In genomic region chr16:28936181-28936792, GRCm38 (mm10) we compare ENCODE assay signal across 18 mouse cellular contexts. TPM values are rescaled to one million over a fixed set of nuclear protein-coding genes. Genes with fewer than 3 reads are reported as not detected.
DNase-seq lines count a peak whose midpoint lies in the region; ATAC-seq and TF ChIP-seq lines count a peak whose summit lies in the region.
"Had no signal": no experiment of that assay in that cellular context is flagged by ENCODE, and none has a peak within 500 bp of the region (broad histone marks: within the 10 kb centered on the region; RNA-seq: fewer than 3 reads in every experiment).

No protein-coding gene starts in this region.

- H3K4me3 ChIP-seq in kidney, embryonic 14.5 days (ENCODE audit: low read length): no peak overlapping the region
- no peak overlapping the region for H3K4me3 ChIP-seq in kidney, adult 2 months (ENCODE audit: insufficient read depth, low read depth, low read length)
- H3K4me3 ChIP-seq in ES-E14 (ENCODE audit: insufficient read depth in 1 of 2, low read depth in 1 of 2, low read length in 2 of 2, poor library complexity in 1 of 2, severe bottlenecking in 1 of 2): no peak overlapping the region
- H3K4me3 ChIP-seq in limb, embryonic 13.5 days: no peak overlapping the region
- H3K4me3 ChIP-seq: heart, embryonic 12.5 days; intestine, embryonic 15.5 days had no signal

- no peak overlapping the region for H3K9ac ChIP-seq in kidney, embryonic 14.5 days (ENCODE audit: low read depth, low read length)
- no peak overlapping the region for H3K9ac ChIP-seq in ES-E14 (ENCODE audit: insufficient read depth, low read depth, low read length, poor library complexity, severe bottlenecking)
- H3K9ac ChIP-seq in limb, embryonic 13.5 days: no peak overlapping the region
- H3K9ac ChIP-seq: forebrain, postnatal 0 days; heart, embryonic 12.5 days; intestine, embryonic 15.5 days had no signal

- H3K9me3 ChIP-seq in kidney, embryonic 14.5 days (ENCODE audit: control insufficient read depth, low read length): no peaks in the 10 kb centered on the region
- no peaks in the 10 kb centered on the region for H3K9me3 ChIP-seq in ES-E14 (ENCODE audit: control insufficient read depth, insufficient read depth, low read depth, low read length)
- H3K9me3 ChIP-seq in limb, embryonic 13.5 days: no peaks in the 10 kb centered on the region
- H3K9me3 ChIP-seq: heart, embryonic 12.5 days; intestine, embryonic 15.5 days had no signal

- WGBS in kidney, embryonic 14.5 days: 47% methylated on average over 7 of the region's 7 CpGs
- 69% methylated on average over 7 of the region's 7 CpGs for WGBS in kidney, adult 2 months
- 53% methylated on average over 7 of the region's 7 CpGs for WGBS in limb, embryonic 13.5 days

- peaks cover 5% of the 10 kb centered on the region; the same call in 1 of the 2 replicates for H3K27me3 ChIP-seq in kidney, embryonic 14.5 days (ENCODE audit: control insufficient read depth, insufficient read depth, low read length)
- H3K27me3 ChIP-seq in kidney, adult 2 months (replicated peaks; ENCODE audit: control insufficient read depth, insufficient read depth, low read length): no peaks in the 10 kb centered on the region
- H3K27me3 ChIP-seq in limb, embryonic 13.5 days: peaks cover 4% of the 10 kb centered on the region
- H3K27me3 ChIP-seq: intestine, embryonic 15.5 days had no signal

- no peak for TF ChIP-seq CTCF in kidney, adult 2 months (conservative IDR thresholded peaks at IDR 0.05; ENCODE audit: insufficient read depth, insufficient read length, low read depth, low read length)

- H3K4me1 ChIP-seq in kidney, embryonic 14.5 days (ENCODE audit: control insufficient read depth, insufficient read depth, low read length): 0 out of 2 replicates have a peak, but pooled peaks cover 5% of the 10 kb centered on the region
- H3K4me1 ChIP-seq in kidney, adult 2 months (ENCODE audit: control insufficient read depth, insufficient read depth, low read length): no peaks in the 10 kb centered on the region; the same call in 1 of the 2 replicates
- H3K4me1 ChIP-seq in ES-E14 (ENCODE audit: control insufficient read depth in 2 of 2, insufficient read depth in 2 of 2, low read length in 2 of 2, poor library complexity in 1 of 2): peaks cover 4 to 6% of the 10 kb centered on the region in 2 experiments; a peak in 3 of 4 replicates
- peaks cover 5% of the 10 kb centered on the region; the same call in 1 of the 2 replicates for H3K4me1 ChIP-seq in limb, embryonic 13.5 days
- H3K4me1 ChIP-seq: intestine, embryonic 15.5 days had no signal

- in situ Hi-C loops in ES-E14 (cut with MboI; ENCODE audit: low sequenced_read_pairs in 2 of 2, unreplicated experiment in 2 of 2): no loop called here

- peak; percentile 58; the same call in 1 of the 2 replicates for ATAC-seq in kidney, embryonic 14.5 days (ENCODE audit: low FRiP score, low TSS enrichment)
- ATAC-seq in limb, embryonic 13.5 days (ENCODE audit: low FRiP score, low read depth): peak; percentile 61; the same call in 1 of the 2 replicates
- ATAC-seq: CD4-positive, CD25-positive, alpha-beta regulatory T cell, adult 4 months; forebrain, postnatal 0 days; intestine, embryonic 15.5 days had no signal

- no peaks in the 10 kb centered on the region for H3K36me3 ChIP-seq in kidney, embryonic 14.5 days (ENCODE audit: control insufficient read depth, insufficient read depth, low read length)
- no peaks in the 10 kb centered on the region for H3K36me3 ChIP-seq in kidney, adult 2 months (ENCODE audit: control insufficient read depth, insufficient read depth, low read length)
- H3K36me3 ChIP-seq in ES-E14 (ENCODE audit: control insufficient read depth, insufficient read depth, low read length, poor library complexity, severe bottlenecking): no peaks in the 10 kb centered on the region
- H3K36me3 ChIP-seq in limb, embryonic 13.5 days: no peaks in the 10 kb centered on the region
- H3K36me3 ChIP-seq: heart, embryonic 12.5 days; intestine, embryonic 15.5 days had no signal

- TF ChIP-seq POLR2A in kidney, adult 2 months (IDR thresholded peaks at IDR 0.05; ENCODE audit: low read depth, low read length): no peak

- no peak for DNase-seq in kidney, adult 2 months
- DNase-seq in ES-E14 (ENCODE audit: low read depth, low spot score): no peak
- peak; percentile 20 for DNase-seq in embryo, embryonic 9.5 days (ENCODE audit: extremely low spot score)
- DNase-seq in right cerebral cortex, postnatal 25 days: no peak
- DNase-seq in frontal cortex, postnatal 36 days (ENCODE audit: low spot score in 2 of 2): no peak
- DNase-seq: cerebellum, adult 18-20 months; forebrain, postnatal 0 days; gastrocnemius, postnatal 10 days; kidney, postnatal 10 days; liver; lung, adult 2 months; right cerebral cortex, adult 18-20 months had no signal

- H3K4me2 ChIP-seq in kidney, embryonic 14.5 days (replicated peaks; ENCODE audit: low read depth, low read length): no peak overlapping the region
- H3K4me2 ChIP-seq in limb, embryonic 13.5 days (replicated peaks): no peak overlapping the region
- H3K4me2 ChIP-seq: heart, embryonic 12.5 days; intestine, embryonic 15.5 days had no signal

- no peak overlapping the region for H3K27ac ChIP-seq in kidney, embryonic 14.5 days (ENCODE audit: low read depth, low read length)
- no peak overlapping the region for H3K27ac ChIP-seq in kidney, adult 2 months (ENCODE audit: insufficient read depth, low read depth, low read length)
- no peak overlapping the region; the same call in 1 of the 2 replicates for H3K27ac ChIP-seq in ES-E14 (ENCODE audit: insufficient read depth, low read depth, low read length, poor library complexity, severe bottlenecking)
- no peak overlapping the region for H3K27ac ChIP-seq in limb, embryonic 13.5 days
- H3K27ac ChIP-seq: intestine, embryonic 15.5 days had no signal

TF ChIP-seq in ES-E14, 5 proteins besides CTCF, POLR2A, EP300 and RAD21:
- TF ChIP-seq HCFC1 (IDR thresholded peaks at IDR 0.05; ENCODE audit: borderline replicate concordance, insufficient read depth, low read length) (0 out of 2 replicates have a peak, but pooled peaks have one; percentile 44), ZNF384 (IDR thresholded peaks at IDR 0.05; ENCODE audit: low read depth, low read length) (no peak)

RNA-seq across cellular contexts. Expression of gene Mb21d2, which starts 6.8 kb away (rescaled TPM):
- 6.3 and 9.4 TPM in 2 replicates for polyA plus RNA-seq in kidney, embryonic 14.5 days (2014; fragmentation: Nextera tagmentation; extraction: Ambion mirVana)
- polyA plus RNA-seq in kidney, adult 2 months (2012; rRNA removed): 14.7 and 17.9 TPM in 2 replicates
- 11.9 and 15.3 TPM in 2 replicates for total RNA-seq in ES-E14 (2012; rRNA removed)
- polyA plus RNA-seq in limb, embryonic 13.5 days (2015; fragmentation: Nextera tagmentation; extraction: Ambion mirVana): 9.0 and 9.5 TPM in 2 replicates
- total RNA-seq: common myeloid progenitor, adult 5-6 weeks had no signal
- polyA plus RNA-seq: CD4-positive, CD25-positive, alpha-beta regulatory T cell, adult 4 months had no signal
